Comparison of ENCODE assay signal across 24 mouse cellular contexts in the genomic region with DNA sequence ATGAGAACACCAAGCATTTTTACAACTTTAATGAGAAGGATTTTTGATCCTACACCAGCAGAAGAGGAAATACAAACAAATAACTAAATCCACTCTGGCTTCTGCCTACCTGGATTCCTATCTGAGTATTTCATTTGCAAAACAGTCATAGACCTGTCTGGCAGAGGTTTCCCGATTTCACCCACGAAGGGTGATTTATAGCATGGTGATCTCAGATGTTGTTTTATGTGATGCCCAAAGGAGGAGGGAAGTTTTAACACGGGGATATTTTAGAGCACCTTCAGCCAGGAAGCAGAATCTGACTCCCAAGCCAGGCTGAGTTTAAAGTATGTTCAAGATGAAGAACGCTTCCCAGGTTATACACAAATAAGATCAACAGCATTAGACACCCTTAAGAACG. TPM values are rescaled to one million over a fixed set of nuclear protein-coding genes. Genes with fewer than 3 reads are reported as not detected.
"Had no signal": no experiment of that assay in that cellular context is flagged by ENCODE, and none has a peak within 500 bp of the region (broad histone marks: within the 10 kb centered on the region; RNA-seq: fewer than 3 reads in every experiment).

No protein-coding gene starts in this region.

- DNase-seq: retina, postnatal 1 day; right cerebral cortex, adult 18-20 months; right cerebral cortex, postnatal 14 days; right cerebral cortex, postnatal 25 days; right cerebral cortex, postnatal 4 days; spleen, adult 18-20 months; thymus, adult 18-20 months; thymus, adult 2 months; thymus, postnatal 14 days; thymus, postnatal 25 days; thymus, postnatal 36 days; thymus, postnatal 4 days had no signal

RNA-seq across cellular contexts. Expression of a gene that starts 13.4 kb away (rescaled TPM):
- total RNA-seq: neutrophil, adult 5-6 weeks had no signal
- polyA plus RNA-seq: neural tube, embryonic 13.5 days; neural tube, embryonic 14.5 days; neural tube, embryonic 15.5 days; small intestine, adult 2 months; spleen, adult 2 months; stomach, embryonic 14.5 days; stomach, embryonic 16.5 days; stomach, postnatal 0 days; testis, adult 2 months; thymus, adult 2 months; thymus, postnatal 0 days; urinary bladder, adult 2 months had no signal

RNA-seq across cellular contexts. Expression of a gene that starts 46.5 kb away (rescaled TPM):
- total RNA-seq: neutrophil, adult 5-6 weeks had no signal
- polyA plus RNA-seq: neural tube, embryonic 13.5 days; neural tube, embryonic 14.5 days; spleen, adult 2 months; stomach, embryonic 14.5 days; stomach, postnatal 0 days; testis, adult 2 months; thymus, adult 2 months; thymus, postnatal 0 days; urinary bladder, adult 2 months had no signal
